Mouse (Mus musculus) T-helper 17 cell (primary cell): ENCODE measurements at regions not wholly inside any gene's neighbourhood (a gene's known extent, or its start where the extent isn't known, plus 50 kb on each side); places are given as distances from the start of the nearest gene placed in this dataset.

Experiments used
- in situ Hi-C, 2 experiments: fragments of 300-600 bp; cut with MboI, MseI; formaldehyde crosslinking; loops; 1 replicate in 1 of 2; 2 replicates in 1 of 2; pipeline ENCODE4 v1.15.1; 2025; ENCODE audit warnings: high pct_unique_total_duplicates in 2 of 2

- in situ Hi-C loops: loop anchor here in 1 of 2 experiments (25.0 kb wide), 1 partner anchor 906 kb away; no protein-coding TSS in a partner anchor
Measured at GRCm38 (mm10) chr5:27906550-27906949, 64.6 kb downstream of the Htr5a start.

- in situ Hi-C loops: loop anchor here in 1 of 2 experiments (25.0 kb wide), 1 partner anchor 904 kb away; no protein-coding TSS in a partner anchor
Measured at GRCm38 (mm10) chr5:27908329-27908960, 66.5 kb downstream of the Htr5a start.
